Mouse (Mus musculus): ENCODE data around the gene Pbx1.

GRCm38 (mm10) chr1:168426281-168426680 is 5.8 kb downstream of the Pbx1 start:
- TF ChIP-seq CTCF (IDR thresholded peaks at IDR 0.05; ENCODE audit: control insufficient read depth, insufficient read depth, low read length), result no peak
- TF ChIP-seq POLR2A (IDR thresholded peaks at IDR 0.05; ENCODE audit: borderline replicate concordance, control insufficient read depth, low read depth, low read length), result no peak
